Mouse (Mus musculus): Measurements from ENCODE around the gene Rnf151. TPM values are rescaled to one million over a fixed set of nuclear protein-coding genes. Genes with fewer than 3 reads are reported as not detected.
"Not testable (repeated sequence)": the region's sequence is repeated elsewhere in the genome, so short reads cannot be mapped to it uniquely, and the experiment has no call there.

Rnf151 gene
- polyA plus RNA-seq, 1 experiment = 1.8 TPM

GRCm38 (mm10) chr17:24667416-24667815 is 50.4 kb downstream of the Rnf151 start:
- Histone ChIP-seq H3K79me2 (ENCODE audit: control insufficient read depth, insufficient read depth) (peaks cover 37% of the 10 kb centered on the region), H3K4me3 (ENCODE audit: insufficient read depth, poor library complexity, severe bottlenecking) (no peak overlapping the region), H3K36me3 (ENCODE audit: control insufficient read depth, insufficient read depth) (no peaks in the 10 kb centered on the region), H3K79me3 (ENCODE audit: low read depth) (peaks cover 25% of the 10 kb centered on the region), H3ac (ENCODE audit: control insufficient read depth, insufficient read length, low read depth) (no peak overlapping the region), H3K27me3 (ENCODE audit: control insufficient read depth, insufficient read depth, insufficient read length) (no peaks in the 10 kb centered on the region)
- TF ChIP-seq CTCF (IDR thresholded peaks at IDR 0.05; ENCODE audit: control insufficient read depth, insufficient read depth, insufficient read length) (peak; percentile 26), MYOD1 (IDR thresholded peaks at IDR 0.05; ENCODE audit: control insufficient read depth, insufficient read length, low read depth) (no peak)

GRCm38 (mm10) chr17:24667011-24667410 is 50.9 kb downstream of the Rnf151 start:
- not testable (repeated sequence) for H3K36me3 ChIP-seq (ENCODE audit: control insufficient read depth, insufficient read depth); H3K27me3 ChIP-seq (ENCODE audit: control insufficient read depth, insufficient read depth, insufficient read length); H3K4me3 ChIP-seq (ENCODE audit: insufficient read depth, poor library complexity, severe bottlenecking); H3ac ChIP-seq (ENCODE audit: control insufficient read depth, insufficient read length, low read depth)
- H3K79me2 ChIP-seq (ENCODE audit: control insufficient read depth, insufficient read depth) = peaks cover 33% of the 10 kb centered on the region
- peaks cover 22% of the 10 kb centered on the region for H3K79me3 ChIP-seq (ENCODE audit: low read depth)

Other genes with a start within 250 kb of the Rnf151 start
- gene E4f1, start 247.8 kb downstream of the Rnf151 start, polyA plus RNA-seq (2012; fragmentation: generic; extraction: Trizol) = 13.1 TPM
- gene Pgp, start 247.7 kb downstream of the Rnf151 start, polyA plus RNA-seq (2012; fragmentation: generic; extraction: Trizol) = 56.7 TPM
- gene Bricd5, start 244.2 kb downstream of the Rnf151 start, polyA plus RNA-seq (2012; fragmentation: generic; extraction: Trizol) = 0.06 TPM
- gene Mlst8, start 239.0 kb downstream of the Rnf151 start, polyA plus RNA-seq (2012; fragmentation: generic; extraction: Trizol) = 23.1 TPM
- 0.36 TPM for gene Caskin1, start 229.5 kb downstream of the Rnf151 start, polyA plus RNA-seq (2012; fragmentation: generic; extraction: Trizol)
- 142 TPM for gene Traf7, start 190.1 kb downstream of the Rnf151 start, polyA plus RNA-seq (2012; fragmentation: generic; extraction: Trizol)
- 0.42 TPM for gene Rab26, start 183.9 kb downstream of the Rnf151 start, polyA plus RNA-seq (2012; fragmentation: generic; extraction: Trizol)
- 50.6 TPM for gene Pkd1, start 168.2 kb downstream of the Rnf151 start, polyA plus RNA-seq (2012; fragmentation: generic; extraction: Trizol)
- gene Tsc2, start 85.4 kb downstream of the Rnf151 start, polyA plus RNA-seq (2012; fragmentation: generic; extraction: Trizol) = 33.3 TPM
- gene Nthl1, start 85.4 kb downstream of the Rnf151 start, polyA plus RNA-seq (2012; fragmentation: generic; extraction: Trizol) = 12.6 TPM
- 10.0 TPM for gene Slc9a3r2, start 67.7 kb downstream of the Rnf151 start, polyA plus RNA-seq (2012; fragmentation: generic; extraction: Trizol)
- 0.42 TPM for gene Npw, start 59.6 kb downstream of the Rnf151 start, polyA plus RNA-seq (2012; fragmentation: generic; extraction: Trizol)
- 34.6 TPM for gene Zfp598, start 48.4 kb downstream of the Rnf151 start, polyA plus RNA-seq (2012; fragmentation: generic; extraction: Trizol)
- gene Syngr3, start 28.1 kb downstream of the Rnf151 start, polyA plus RNA-seq (2012; fragmentation: generic; extraction: Trizol) = 0.61 TPM
- gene Gfer, start 21.9 kb downstream of the Rnf151 start, polyA plus RNA-seq (2012; fragmentation: generic; extraction: Trizol) = 62.8 TPM
- gene Noxo1, start 21.8 kb downstream of the Rnf151 start, polyA plus RNA-seq (2012; fragmentation: generic; extraction: Trizol) = 0.34 TPM
- 83.8 TPM for gene Tbl3, start 10.4 kb downstream of the Rnf151 start, polyA plus RNA-seq (2012; fragmentation: generic; extraction: Trizol)
- gene Rps2, start 53 bp upstream of the Rnf151 start, polyA plus RNA-seq (2012; fragmentation: generic; extraction: Trizol) = 381 TPM
- 343 TPM for gene Ndufb10, start 6.4 kb upstream of the Rnf151 start, polyA plus RNA-seq (2012; fragmentation: generic; extraction: Trizol)
- gene Rpl3l, start 9.8 kb upstream of the Rnf151 start, polyA plus RNA-seq (2012; fragmentation: generic; extraction: Trizol) = 0.06 TPM
- gene Msrb1, start 18.6 kb upstream of the Rnf151 start, polyA plus RNA-seq (2012; fragmentation: generic; extraction: Trizol) = 57.8 TPM
- gene Hs3st6, start 34.9 kb upstream of the Rnf151 start, polyA plus RNA-seq (2012; fragmentation: generic; extraction: Trizol) = not detected
- gene Meiob, start 86.2 kb upstream of the Rnf151 start, polyA plus RNA-seq (2012; fragmentation: generic; extraction: Trizol) = not detected
- gene Hagh, start 122.1 kb upstream of the Rnf151 start, polyA plus RNA-seq (2012; fragmentation: generic; extraction: Trizol) = 30.4 TPM
- 5.5 TPM for gene Fahd1, start 132.3 kb upstream of the Rnf151 start, polyA plus RNA-seq (2012; fragmentation: generic; extraction: Trizol)
- 0.06 TPM for gene Igfals, start 147.9 kb upstream of the Rnf151 start, polyA plus RNA-seq (2012; fragmentation: generic; extraction: Trizol)
- gene Nubp2, start 168.3 kb upstream of the Rnf151 start, polyA plus RNA-seq (2012; fragmentation: generic; extraction: Trizol) = 66.5 TPM
- gene Spsb3, start 168.6 kb upstream of the Rnf151 start, polyA plus RNA-seq (2012; fragmentation: generic; extraction: Trizol) = 37.0 TPM
- 11.2 TPM for gene Eme2, start 177.0 kb upstream of the Rnf151 start, polyA plus RNA-seq (2012; fragmentation: generic; extraction: Trizol)
- 107 TPM for gene Mrps34, start 177.1 kb upstream of the Rnf151 start, polyA plus RNA-seq (2012; fragmentation: generic; extraction: Trizol)
- gene Nme3, start 178.4 kb upstream of the Rnf151 start, polyA plus RNA-seq (2012; fragmentation: generic; extraction: Trizol) = 19.8 TPM
- 17.7 TPM for gene Mapk8ip3, start 218.9 kb upstream of the Rnf151 start, polyA plus RNA-seq (2012; fragmentation: generic; extraction: Trizol)
- 57.4 TPM for gene Jpt2, start 242.6 kb upstream of the Rnf151 start, polyA plus RNA-seq (2012; fragmentation: generic; extraction: Trizol)